Mouse (Mus musculus): ENCODE measurements at regions not wholly inside any gene's neighbourhood (a gene's known extent, or its start where the extent isn't known, plus 50 kb on each side); places are given as distances from the start of the nearest gene placed in this dataset.

DNA sequence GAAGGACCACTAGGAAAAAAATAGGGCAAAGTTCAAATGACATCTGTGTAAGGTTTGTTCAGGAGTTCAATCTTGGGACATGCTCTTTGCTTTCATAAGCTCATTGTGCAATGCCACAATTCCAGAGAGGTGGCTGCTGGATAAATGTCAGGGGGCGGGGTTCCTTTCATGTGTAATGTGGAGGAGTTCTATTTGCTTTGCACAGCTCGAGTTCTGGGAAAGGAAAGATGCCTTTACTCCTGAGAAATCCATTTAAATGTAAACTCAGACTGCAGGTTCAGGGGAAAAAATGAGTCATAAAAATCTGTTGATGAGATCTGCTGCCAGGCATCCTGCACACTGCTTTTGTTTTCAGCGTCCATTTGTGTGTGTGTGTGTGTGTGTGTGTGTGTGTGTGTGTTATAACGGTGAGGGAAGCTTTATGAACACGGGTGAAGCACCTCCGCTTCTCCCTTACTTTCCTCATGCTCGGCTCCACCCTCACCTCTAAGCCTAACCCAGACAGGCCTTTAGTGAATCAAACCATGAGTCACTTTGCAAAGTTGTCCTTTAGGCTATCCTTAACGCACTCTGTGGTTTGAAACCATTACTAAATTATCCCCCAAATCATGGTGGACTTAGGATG, 99.9 kb upstream of the Acsl4 start:
- Histone ChIP-seq H3K4me3 (ENCODE audit: insufficient read depth, low read depth, low read length) (no peak overlapping the region), H3K4me1 (ENCODE audit: control insufficient read depth, insufficient read depth, low read length) (no peaks in the 10 kb centered on the region), H3K27ac (ENCODE audit: insufficient read depth, low read depth, low read length) (no peak overlapping the region)
- TF ChIP-seq CTCF (IDR thresholded peaks at IDR 0.05; ENCODE audit: insufficient read depth, low read depth, low read length) (no peak), POLR2A (IDR thresholded peaks at IDR 0.05; ENCODE audit: insufficient read depth, low read depth, low read length) (no peak)
- WGBS: 64% methylated on average over 8 of the region's 8 CpGs

DNA sequence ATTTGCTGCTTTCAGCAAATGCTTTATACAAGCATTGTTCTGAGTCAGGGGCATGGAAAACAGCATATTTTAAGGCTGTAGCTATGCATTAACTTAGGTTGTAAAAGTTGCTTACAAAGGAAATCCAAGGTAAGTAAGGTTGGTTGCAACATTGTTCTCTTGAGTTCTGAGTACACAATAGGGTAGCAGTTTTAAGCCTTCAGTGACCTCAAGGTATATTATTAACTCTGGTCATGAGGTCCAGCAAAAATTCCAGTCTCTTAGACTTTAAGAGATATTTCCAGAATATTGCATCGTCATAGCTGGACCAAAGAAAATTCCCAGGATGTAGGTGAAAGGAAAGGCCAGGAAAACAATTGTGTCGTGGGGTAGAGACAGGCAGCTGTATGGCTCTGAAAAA, 110.8 kb upstream of the Acsl4 start:
- no peak for TF ChIP-seq POLR2A (IDR thresholded peaks at IDR 0.05; ENCODE audit: insufficient read depth, low read depth, low read length)
- TF ChIP-seq CTCF (IDR thresholded peaks at IDR 0.05; ENCODE audit: insufficient read depth, low read depth, low read length): no peak
- Histone ChIP-seq H3K27ac (ENCODE audit: insufficient read depth, low read depth, low read length) (no peak overlapping the region), H3K4me3 (ENCODE audit: insufficient read depth, low read depth, low read length) (no peak overlapping the region), H3K4me1 (ENCODE audit: control insufficient read depth, insufficient read depth, low read length) (no peaks in the 10 kb centered on the region)
- WGBS: 84% methylated on average over 2 of the region's 2 CpGs

DNA sequence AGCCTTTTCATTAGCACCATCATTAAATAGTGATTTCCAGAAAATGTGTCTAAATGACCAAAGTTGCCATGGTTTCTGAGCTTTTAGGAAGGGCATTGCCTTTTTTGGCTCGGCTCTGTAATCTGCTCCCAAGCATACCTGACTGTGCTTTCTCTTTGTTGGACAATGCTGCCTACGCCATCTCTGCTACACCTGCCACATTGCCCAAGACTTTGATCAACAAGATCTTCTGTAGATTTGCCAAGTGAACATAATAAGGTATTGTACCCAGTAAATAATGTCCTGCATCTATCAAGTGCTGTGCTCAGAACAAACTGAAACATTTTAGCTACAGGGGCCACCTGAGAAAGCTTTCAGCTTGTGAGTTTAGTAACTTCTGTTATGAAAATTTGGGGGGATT, 114.6 kb upstream of the Acsl4 start:
- WGBS: 65% methylated on average over 2 of the region's 2 CpGs
- Histone ChIP-seq H3K4me1 (ENCODE audit: control insufficient read depth, insufficient read depth, low read length) (no peaks in the 10 kb centered on the region), H3K4me3 (ENCODE audit: insufficient read depth, low read depth, low read length) (no peak overlapping the region), H3K27ac (ENCODE audit: insufficient read depth, low read depth, low read length) (no peak overlapping the region)
- TF ChIP-seq CTCF (IDR thresholded peaks at IDR 0.05; ENCODE audit: insufficient read depth, low read depth, low read length) (no peak), POLR2A (IDR thresholded peaks at IDR 0.05; ENCODE audit: insufficient read depth, low read depth, low read length) (no peak)

DNA sequence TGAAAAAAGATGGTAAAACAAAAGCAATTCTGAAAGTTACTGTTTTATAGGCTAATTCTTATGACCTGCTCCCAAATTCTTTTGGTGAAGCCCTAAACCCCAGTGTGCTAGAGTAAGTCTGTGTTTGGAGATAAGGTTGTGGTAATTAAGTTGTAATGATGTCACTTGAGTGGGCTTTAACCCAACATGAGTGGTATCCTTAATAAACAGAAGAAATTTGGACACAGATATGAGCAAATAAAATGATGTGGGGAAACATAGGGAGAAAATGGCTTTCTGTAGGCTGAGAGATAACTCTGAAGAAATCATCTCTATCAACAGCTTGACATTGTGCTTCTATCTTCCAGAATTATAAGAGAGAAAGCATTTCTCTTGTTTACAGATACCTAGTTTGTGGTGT, 117.1 kb upstream of the Acsl4 start:
- H3K27ac ChIP-seq (ENCODE audit: insufficient read depth, low read depth, low read length): no peak overlapping the region
- H3K4me1 ChIP-seq (ENCODE audit: control insufficient read depth, insufficient read depth, low read length): no peaks in the 10 kb centered on the region
- H3K4me3 ChIP-seq (ENCODE audit: insufficient read depth, low read depth, low read length): no peak overlapping the region
- TF ChIP-seq CTCF (IDR thresholded peaks at IDR 0.05; ENCODE audit: insufficient read depth, low read depth, low read length): no peak
- no peak for TF ChIP-seq POLR2A (IDR thresholded peaks at IDR 0.05; ENCODE audit: insufficient read depth, low read depth, low read length)

DNA sequence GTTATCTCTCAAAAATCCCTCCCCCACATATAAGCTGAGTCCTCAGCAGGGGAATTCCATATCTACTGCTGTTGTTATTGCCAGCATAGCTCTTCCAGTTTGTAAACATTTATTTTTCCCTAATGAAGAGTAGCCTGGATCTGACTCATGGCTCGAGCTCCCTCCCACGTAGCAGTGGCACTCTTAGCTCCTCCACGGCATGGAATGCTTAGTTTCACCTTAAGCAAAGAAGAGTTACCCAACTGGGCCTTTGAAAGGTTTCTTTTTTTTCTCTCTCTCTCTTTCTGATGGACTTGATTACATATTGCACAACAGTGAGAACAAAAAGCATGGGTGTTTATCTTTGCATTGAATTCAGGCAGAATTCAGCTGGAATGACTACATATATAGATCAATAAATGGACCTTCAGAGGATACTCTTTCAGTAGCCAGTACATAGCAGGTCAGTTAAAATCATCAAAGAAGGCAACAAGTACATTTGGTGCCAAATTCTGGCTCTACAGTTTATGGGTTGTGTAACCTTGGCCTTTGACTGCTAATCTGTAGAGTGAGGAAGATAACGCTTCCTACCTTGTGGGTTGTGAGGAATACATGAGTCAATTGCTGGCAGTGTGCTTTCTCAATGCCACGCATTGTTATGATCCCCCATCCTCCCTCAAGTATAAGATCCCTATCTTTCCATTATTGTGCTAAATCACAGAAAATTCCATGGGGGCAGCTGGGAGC, 126.2 kb upstream of the Acsl4 start:
- TF ChIP-seq CTCF (IDR thresholded peaks at IDR 0.05; ENCODE audit: insufficient read depth, low read depth, low read length) (no peak), POLR2A (IDR thresholded peaks at IDR 0.05; ENCODE audit: insufficient read depth, low read depth, low read length) (no peak)
- WGBS: 60% methylated on average over 5 of the region's 5 CpGs
- H3K4me1 ChIP-seq (ENCODE audit: control insufficient read depth, insufficient read depth, low read length): no peaks in the 10 kb centered on the region

DNA sequence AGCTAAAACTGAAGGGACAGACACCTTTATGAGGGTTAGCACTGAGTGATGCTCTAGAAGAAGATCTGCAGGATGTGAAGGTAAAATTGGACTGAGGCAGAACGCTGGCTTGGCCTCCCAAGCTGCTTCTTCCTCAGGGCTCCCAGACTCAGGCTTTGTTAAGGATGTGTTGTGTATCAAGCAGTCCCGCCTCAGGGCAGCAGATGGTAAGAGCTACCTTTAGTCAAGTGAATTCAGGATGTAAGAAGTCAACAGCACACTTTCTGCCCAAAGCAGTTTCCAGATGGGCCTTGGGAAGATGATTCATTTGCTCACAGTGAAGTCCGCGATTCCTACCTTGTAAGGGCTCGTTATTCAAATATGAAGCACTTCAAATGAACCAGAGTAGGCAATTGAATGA, 126.9 kb upstream of the Acsl4 start:
- Histone ChIP-seq H3K4me3 (ENCODE audit: insufficient read depth, low read depth, low read length) (no peak overlapping the region), H3K4me1 (ENCODE audit: control insufficient read depth, insufficient read depth, low read length) (no peaks in the 10 kb centered on the region), H3K27ac (ENCODE audit: insufficient read depth, low read depth, low read length) (no peak overlapping the region)
- WGBS: 89% methylated on average over 5 of the region's 5 CpGs
- TF ChIP-seq POLR2A (IDR thresholded peaks at IDR 0.05; ENCODE audit: insufficient read depth, low read depth, low read length) (no peak), CTCF (IDR thresholded peaks at IDR 0.05; ENCODE audit: insufficient read depth, low read depth, low read length) (no peak)

More for the DNA sequence above, 126.2 kb upstream of the Acsl4 start:
- Histone ChIP-seq H3K27ac (ENCODE audit: insufficient read depth, low read depth, low read length) (no peak overlapping the region), H3K4me3 (ENCODE audit: insufficient read depth, low read depth, low read length) (no peak overlapping the region)

DNA sequence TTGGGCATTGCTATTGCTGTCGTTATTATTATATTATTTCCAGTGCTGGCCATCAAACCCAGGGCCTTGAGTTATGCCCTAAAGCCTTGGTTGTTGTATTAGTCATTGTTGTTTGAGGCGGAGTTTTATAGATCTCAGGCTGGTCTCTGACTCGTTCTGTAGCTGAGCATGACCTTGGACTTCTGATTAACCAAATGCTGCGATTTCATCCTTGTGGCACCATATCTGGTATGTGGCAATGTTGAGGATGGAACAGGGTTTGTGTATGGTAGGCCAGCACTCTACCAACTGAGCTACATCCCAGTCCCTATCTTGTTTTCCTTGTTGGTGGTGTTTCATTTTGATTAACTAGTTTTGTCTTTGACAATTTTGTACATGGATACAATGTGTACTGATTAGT, 130.7 kb upstream of the Acsl4 start:
- Histone ChIP-seq H3K27ac (ENCODE audit: insufficient read depth, low read depth, low read length) (no peak overlapping the region), H3K4me1 (ENCODE audit: control insufficient read depth, insufficient read depth, low read length) (no peaks in the 10 kb centered on the region), H3K4me3 (ENCODE audit: insufficient read depth, low read depth, low read length) (no peak overlapping the region)
- no peak for TF ChIP-seq CTCF (IDR thresholded peaks at IDR 0.05; ENCODE audit: insufficient read depth, low read depth, low read length)
- TF ChIP-seq POLR2A (IDR thresholded peaks at IDR 0.05; ENCODE audit: insufficient read depth, low read depth, low read length): no peak
- WGBS: 90% methylated on average over 4 of the region's 4 CpGs

DNA sequence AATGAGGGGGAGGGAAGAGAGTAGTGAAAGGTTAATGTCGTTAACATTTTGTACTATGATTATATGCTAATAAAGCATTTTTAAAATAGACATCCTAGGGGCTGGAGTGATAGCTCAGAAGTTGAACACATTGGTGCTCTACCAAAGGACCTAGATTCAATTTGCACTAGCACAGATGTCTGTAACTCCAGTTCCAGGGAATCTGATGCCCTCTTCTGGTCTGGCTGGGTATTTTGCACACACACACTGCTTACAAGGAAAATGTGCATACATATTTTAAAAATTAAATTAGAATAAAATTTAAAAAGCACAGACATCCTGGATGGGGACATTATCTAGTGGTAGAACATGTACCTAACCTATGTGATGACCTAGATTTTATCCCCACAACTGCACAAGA, 136.6 kb upstream of the Acsl4 start:
- 18% methylated on average over 1 of the region's 1 CpGs for WGBS
- no peak overlapping the region for H3K4me3 ChIP-seq (ENCODE audit: insufficient read depth, low read depth, low read length)
- no peak overlapping the region for H3K27ac ChIP-seq (ENCODE audit: insufficient read depth, low read depth, low read length)
- TF ChIP-seq POLR2A (IDR thresholded peaks at IDR 0.05; ENCODE audit: insufficient read depth, low read depth, low read length): no peak
- no peak for TF ChIP-seq CTCF (IDR thresholded peaks at IDR 0.05; ENCODE audit: insufficient read depth, low read depth, low read length)
- no peaks in the 10 kb centered on the region for H3K4me1 ChIP-seq (ENCODE audit: control insufficient read depth, insufficient read depth, low read length)

DNA sequence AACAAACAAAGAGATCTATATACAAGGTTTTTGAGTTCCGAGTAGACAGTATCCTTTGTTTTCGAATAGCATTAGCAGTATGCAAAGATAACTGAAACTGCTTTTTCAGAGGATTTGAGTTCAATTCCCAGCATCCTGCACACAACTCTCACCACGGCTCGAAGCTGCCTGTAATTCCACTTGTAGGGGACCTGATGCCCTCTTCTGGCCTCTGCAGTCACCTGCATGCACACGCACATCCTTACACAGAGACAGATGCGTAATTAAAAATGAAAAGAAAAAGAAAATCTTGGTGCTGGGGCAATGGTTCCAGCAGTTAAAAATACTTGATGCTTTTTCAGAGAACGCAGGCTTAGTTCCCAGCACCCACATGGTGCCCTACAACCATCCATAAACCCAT, 139.6 kb upstream of the Acsl4 start:
- no peaks in the 10 kb centered on the region for H3K4me1 ChIP-seq (ENCODE audit: control insufficient read depth, insufficient read depth, low read length)
- H3K4me3 ChIP-seq (ENCODE audit: insufficient read depth, low read depth, low read length): no peak overlapping the region
- TF ChIP-seq POLR2A (IDR thresholded peaks at IDR 0.05; ENCODE audit: insufficient read depth, low read depth, low read length): no peak
- TF ChIP-seq CTCF (IDR thresholded peaks at IDR 0.05; ENCODE audit: insufficient read depth, low read depth, low read length): no peak
- H3K27ac ChIP-seq (ENCODE audit: insufficient read depth, low read depth, low read length): no peak overlapping the region
- WGBS: 77% methylated on average over 7 of the region's 7 CpGs

Measured in olfactory bulb, adult 2 months (tissue).